Mouse (Mus musculus): ENCODE measurements around the gene Vsig8.

Gene Vsig8

GRCm38 (mm10) chr1:172593956-172594355 is 38.2 kb downstream of the Vsig8 start:
- DNase-seq = no peak

GRCm38 (mm10) chr1:172594495-172594894 is 38.8 kb downstream of the Vsig8 start:
- no peak for DNase-seq

DNA sequence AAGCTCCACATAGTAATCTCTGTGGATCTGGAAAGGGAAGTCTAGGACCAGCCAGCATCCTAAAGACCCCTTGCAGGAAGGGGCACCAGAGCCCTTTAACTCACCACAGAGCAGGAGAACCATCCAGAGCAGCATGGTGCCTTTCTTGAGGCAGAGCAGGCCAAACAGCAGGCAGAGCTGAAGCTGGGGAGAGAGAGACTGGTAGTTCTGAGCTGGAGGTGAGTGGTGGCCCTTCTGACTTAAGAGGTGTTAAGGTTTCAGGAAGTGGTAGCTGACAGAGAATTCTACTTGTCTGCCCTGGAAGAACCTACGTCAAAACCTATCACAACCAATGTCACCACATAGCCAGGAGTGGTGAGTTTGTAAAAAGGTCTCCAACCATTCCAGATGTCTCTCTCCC is 46.6 kb downstream of the Vsig8 start, which contains the start of gene Fcrl6:
Fcrl6 (minus strand) TSS at position 226 of the 400 bp plus-strand sequence.
- DNase-seq = no peak

DNA sequence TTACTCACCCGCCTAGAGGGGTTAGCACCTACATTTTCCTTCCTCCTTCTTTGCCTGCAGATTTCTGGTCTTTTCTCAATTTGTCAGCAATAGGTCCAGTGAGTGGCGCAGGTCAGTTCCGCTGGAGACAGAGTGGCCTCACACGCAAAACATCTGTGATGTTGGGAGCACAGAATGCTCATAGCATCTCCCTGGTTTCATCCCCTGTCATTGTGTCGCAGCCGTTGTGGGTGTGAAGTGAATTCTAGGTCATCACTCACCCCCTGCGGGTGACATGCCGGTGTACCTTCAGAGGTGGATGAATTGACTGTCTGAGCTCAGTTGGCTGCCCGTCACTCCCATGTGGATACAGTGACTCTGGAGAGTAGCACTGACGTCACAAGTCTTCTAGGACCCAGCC is 55.6 kb downstream of the Vsig8 start:
- no peak for DNase-seq

- no peak for DNase-seq
Measured at GRCm38 (mm10) chr1:172612745-172613144, 57.0 kb downstream of the Vsig8 start.
